In genomic region chr2:167482681-167483080, GRCm38 (mm10) we compare ENCODE assay signal across 24 mouse cellular contexts. TPM values are rescaled to one million over a fixed set of nuclear protein-coding genes. Genes with fewer than 3 reads are reported as not detected.
DNase-seq lines count a peak whose midpoint lies in the region; ATAC-seq and TF ChIP-seq lines count a peak whose summit lies in the region.
"Had no signal": no experiment of that assay in that cellular context is flagged by ENCODE, and none has a peak within 500 bp of the region (broad histone marks: within the 10 kb centered on the region; RNA-seq: fewer than 3 reads in every experiment).

No protein-coding gene starts in this region.

- TF ChIP-seq CTCF in cerebellum, adult 2 months (IDR thresholded peaks at IDR 0.05; ENCODE audit: borderline replicate concordance, insufficient read depth, low read depth, low read length) = no peak
- no peak for TF ChIP-seq CTCF in layer of hippocampus, adult 2 months (conservative IDR thresholded peaks at IDR 0.05)
- no peak for TF ChIP-seq CTCF in small intestine, adult 2 months (IDR thresholded peaks at IDR 0.05; ENCODE audit: extremely low read depth, insufficient read length, insufficient replicate concordance, low read depth, low read length)

- peak overlapping the region; percentile 90 for H3K27ac ChIP-seq in cerebellum, adult 2 months (ENCODE audit: insufficient read depth, low read length)
- 0 out of 2 replicates have a peak overlapping the region, but pooled peaks have one; percentile 28 for H3K27ac ChIP-seq in layer of hippocampus, adult 2 months
- H3K27ac ChIP-seq in small intestine, adult 2 months (ENCODE audit: insufficient read depth, low read depth, low read length) = peak overlapping the region; percentile 17; the same call in 1 of the 2 replicates
- H3K27ac ChIP-seq: embryonic facial prominence, embryonic 12.5 days; limb, embryonic 13.5 days; liver, embryonic 13.5 days; midbrain, embryonic 12.5 days; stomach, embryonic 15.5 days had no signal

- H3K4me3 ChIP-seq in cerebellum, adult 2 months (replicated peaks; ENCODE audit: insufficient read depth, low read depth, low read length) = peak overlapping the region; percentile 43
- no peak overlapping the region for H3K4me3 ChIP-seq in layer of hippocampus, adult 2 months
- no peak overlapping the region for H3K4me3 ChIP-seq in small intestine, adult 2 months (ENCODE audit: low read depth, low read length)
- H3K4me3 ChIP-seq: embryonic facial prominence, embryonic 12.5 days; limb, embryonic 13.5 days; liver, embryonic 13.5 days; midbrain, embryonic 12.5 days; stomach, embryonic 15.5 days had no signal

- peak in 1 of 2 experiments; percentile 70 for DNase-seq in cerebellum, adult 2 months
- DNase-seq in cerebellum, postnatal 4 days (ENCODE audit: low spot score in 2 of 2) = no peak
- no peak for DNase-seq in layer of hippocampus, adult 2 months (ENCODE audit: low spot score in 2 of 2)
- DNase-seq in layer of hippocampus, postnatal 36 days = no peak
- DNase-seq in cerebellum, adult 9-11 months = peak; percentile 77
- DNase-seq: adrenal gland, adult 8-10 months; forebrain, postnatal 0 days; gastrocnemius, postnatal 14 days; liver, embryonic 13.5 days; lung, adult 2 months; lung, postnatal 14 days; right cerebral cortex, postnatal 14 days; thymus, adult 18-20 months; thymus, postnatal 36 days had no signal

- ATAC-seq in CD4-positive, CD25-positive, alpha-beta regulatory T cell, adult 4 months = no peak
- ATAC-seq: activated CD4-positive, CD25-positive, alpha-beta regulatory T cell, adult 4 months; forebrain, postnatal 0 days; hindbrain, embryonic 16.5 days had no signal

- H3K4me1 ChIP-seq in cerebellum, adult 2 months (ENCODE audit: control insufficient read depth, insufficient read depth, low read length) = peaks cover 72% of the 10 kb centered on the region
- H3K4me1 ChIP-seq in small intestine, adult 2 months (ENCODE audit: control insufficient read depth, insufficient read depth, insufficient read length, low read length) = peaks cover 63% of the 10 kb centered on the region
- H3K4me1 ChIP-seq: limb, embryonic 13.5 days; midbrain, embryonic 12.5 days had no signal

- no peak for TF ChIP-seq POLR2A in cerebellum, adult 2 months (IDR thresholded peaks at IDR 0.05; ENCODE audit: borderline replicate concordance, insufficient read depth, low read length)
- no peak for TF ChIP-seq POLR2A in small intestine, adult 2 months (IDR thresholded peaks at IDR 0.05; ENCODE audit: low read depth, low read length)

- 5% methylated on average over 4 of the region's 4 CpGs for WGBS in cerebellum, adult 2 months
- 76% methylated on average over 4 of the region's 4 CpGs for whole genome bisulfite sequencing in small intestine, adult 2 months

- no peaks in the 10 kb centered on the region for H3K27me3 ChIP-seq in cerebellum, adult 2 months (ENCODE audit: control insufficient read depth, insufficient read depth, low read length)
- no peaks in the 10 kb centered on the region for H3K27me3 ChIP-seq in small intestine, adult 2 months (ENCODE audit: control insufficient read depth, insufficient read depth, low read length)
- H3K27me3 ChIP-seq: embryonic facial prominence, embryonic 12.5 days; limb, embryonic 13.5 days; liver, embryonic 13.5 days; midbrain, embryonic 12.5 days; stomach, embryonic 15.5 days had no signal

- H3K36me3 ChIP-seq in small intestine, adult 2 months (ENCODE audit: control insufficient read depth, insufficient read depth, low read length) = peaks cover 37% of the 10 kb centered on the region

RNA-seq across cellular contexts. Expression of gene Rnf114, which starts 9.8 kb away (rescaled TPM):
- 101 and 106 TPM in 2 replicates for polyA plus RNA-seq in cerebellum, adult 2 months (2012; rRNA removed)
- 10 to 100 TPM; 50.9 to 51.6 TPM for total RNA-seq in layer of hippocampus, adult 2 months (2021)
- total RNA-seq in layer of hippocampus, postnatal 36 days (2021) = 10 to 100 TPM; 48.4 to 51.1 TPM
- 50.5 and 116 TPM in 2 replicates for polyA plus RNA-seq in small intestine, adult 2 months (2012; rRNA removed)
- polyA plus RNA-seq in CD4-positive, CD25-positive, alpha-beta regulatory T cell, adult 4 months (2017; shearing (Covaris generic)) = 100 to 1,000 TPM; 187 to 302 TPM

RNA-seq across cellular contexts. Expression of gene Spata2, which starts 10.0 kb away (rescaled TPM):
- 80.2 and 88.0 TPM in 2 replicates for polyA plus RNA-seq in cerebellum, adult 2 months (2012; rRNA removed)
- 10 to 100 TPM; 80.9 to 82.4 TPM for total RNA-seq in layer of hippocampus, adult 2 months (2021)
- total RNA-seq in layer of hippocampus, postnatal 36 days (2021) = 10 to 100 TPM; 77.8 to 83.1 TPM
- 25.4 and 54.9 TPM in 2 replicates for polyA plus RNA-seq in small intestine, adult 2 months (2012; rRNA removed)
- 10 to 100 TPM; 10.5 to 20.9 TPM for polyA plus RNA-seq in CD4-positive, CD25-positive, alpha-beta regulatory T cell, adult 4 months (2017; shearing (Covaris generic))

RNA-seq across cellular contexts. Expression of gene Snai1, which starts 55.3 kb away (rescaled TPM):
- 1.1 and 1.9 TPM in 2 replicates for polyA plus RNA-seq in cerebellum, adult 2 months (2012; rRNA removed)
- under 1 TPM; 0.64 to 0.82 TPM for total RNA-seq in layer of hippocampus, adult 2 months (2021)
- under 1 TPM; 0.50 to 0.94 TPM for total RNA-seq in layer of hippocampus, postnatal 36 days (2021)
- 12.1 and 13.2 TPM in 2 replicates for polyA plus RNA-seq in small intestine, adult 2 months (2012; rRNA removed)
- under 1 TPM in 1 of 2 experiments, not detected in 1; 0.27 TPM for polyA plus RNA-seq in CD4-positive, CD25-positive, alpha-beta regulatory T cell, adult 4 months (2017; shearing (Covaris generic))
- total RNA-seq: G1E; hematopoietic stem cell, adult 5-6 weeks had no signal
- polyA plus RNA-seq: activated CD4-positive, CD25-positive, alpha-beta regulatory T cell, adult 4 months; G1E had no signal

Comparison
In these comparisons a context has a peak if more than half of its experiments do, and no peak if none do; other contexts are left out.
1. H3K27ac ChIP-seq: peak in every context shown above with its lines; median percentile 90 in cerebellum, adult 2 months; 28 in layer of hippocampus, adult 2 months; 17 in small intestine, adult 2 months.